Mouse (Mus musculus) heart, postnatal 25 days (tissue): ENCODE measurements around the gene Rgs16. TPM values are rescaled to one million over a fixed set of nuclear protein-coding genes. Genes with fewer than 3 reads are reported as not detected.
"Not testable (repeated sequence)": the region's sequence is repeated elsewhere in the genome, so short reads cannot be mapped to it uniquely, and the experiment has no call there.

Experiments
- DNase-seq: peaks from one replicate; pipeline ENCODE4 v3.0.0; 2022; ENCODE audit warnings: low spot score
- intact Hi-C: fragments of 180-260 bp; cut with DNase I; formaldehyde crosslinking; loops from one replicate; pipeline ENCODE4 v1.15.1; 2025
- total RNA-seq, 2 experiments: library from RNA; stranded (reverse); gene quantifications; 2 replicates each; pipeline ENCODE4 v1.2.3; 2021

The Rgs16 gene
- total RNA-seq, 2 experiments from 2014 or later, result 1.4 to 2.4 TPM

- DNase-seq, result no peak
- intact Hi-C loops, result loop anchor here (5.0 kb wide), 2 partner anchors 59 to 261 kb away; partner anchors contain the start of gene Dhx9
Observed at GRCm38 (mm10) chr1:153747861-153748530, 7.8 kb downstream of the Rgs16 start.

- intact Hi-C loops, result loop anchor here (5.0 kb wide), 2 partner anchors 59 to 261 kb away; partner anchors contain the start of gene Dhx9
- DNase-seq, result no peak
Observed at GRCm38 (mm10) chr1:153748549-153748948, 8.4 kb downstream of the Rgs16 start.

- intact Hi-C loops, result loop anchor here (5.0 kb wide), 2 partner anchors 58 to 262 kb away; partner anchors contain the start of gene Dhx9
- peak; percentile 32 for DNase-seq
Observed at GRCm38 (mm10) chr1:153749211-153749801, 9.2 kb downstream of the Rgs16 start, which contains the start of gene Rnasel. Gene Rnasel (plus strand): TSS chr1:153749426.

GRCm38 (mm10) chr1:153750054-153750453, 9.9 kb downstream of the Rgs16 start:
- DNase-seq, result no peak
- intact Hi-C loops, result no loop called here

- intact Hi-C loops, result no loop called here
- DNase-seq, result peak; percentile 18
Observed at GRCm38 (mm10) chr1:153751763-153752301, 11.7 kb downstream of the Rgs16 start.

- DNase-seq, result no peak
- intact Hi-C loops, result no loop called here
Observed at GRCm38 (mm10) chr1:153752521-153752920, 12.4 kb downstream of the Rgs16 start.

DNA sequence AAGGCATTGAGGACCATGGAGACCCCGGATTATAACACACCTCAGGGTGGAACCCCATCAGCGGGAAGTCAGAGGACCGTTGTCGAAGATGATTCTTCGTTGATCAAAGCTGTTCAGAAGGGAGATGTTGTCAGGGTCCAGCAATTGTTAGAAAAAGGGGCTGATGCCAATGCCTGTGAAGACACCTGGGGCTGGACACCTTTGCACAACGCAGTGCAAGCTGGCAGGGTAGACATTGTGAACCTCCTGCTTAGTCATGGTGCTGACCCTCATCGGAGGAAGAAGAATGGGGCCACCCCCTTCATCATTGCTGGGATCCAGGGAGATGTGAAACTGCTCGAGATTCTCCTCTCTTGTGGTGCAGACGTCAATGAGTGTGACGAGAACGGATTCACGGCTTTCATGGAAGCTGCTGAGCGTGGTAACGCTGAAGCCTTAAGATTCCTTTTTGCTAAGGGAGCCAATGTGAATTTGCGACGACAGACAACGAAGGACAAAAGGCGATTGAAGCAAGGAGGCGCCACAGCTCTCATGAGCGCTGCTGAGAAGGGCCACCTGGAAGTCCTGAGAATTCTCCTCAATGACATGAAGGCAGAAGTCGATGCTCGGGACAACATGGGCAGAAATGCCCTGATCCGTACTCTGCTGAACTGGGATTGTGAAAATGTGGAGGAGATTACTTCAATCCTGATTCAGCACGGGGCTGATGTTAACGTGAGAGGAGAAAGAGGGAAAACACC, 13.7 kb downstream of the Rgs16 start:
- intact Hi-C loops, result no loop called here
- DNase-seq, result no peak

DNA sequence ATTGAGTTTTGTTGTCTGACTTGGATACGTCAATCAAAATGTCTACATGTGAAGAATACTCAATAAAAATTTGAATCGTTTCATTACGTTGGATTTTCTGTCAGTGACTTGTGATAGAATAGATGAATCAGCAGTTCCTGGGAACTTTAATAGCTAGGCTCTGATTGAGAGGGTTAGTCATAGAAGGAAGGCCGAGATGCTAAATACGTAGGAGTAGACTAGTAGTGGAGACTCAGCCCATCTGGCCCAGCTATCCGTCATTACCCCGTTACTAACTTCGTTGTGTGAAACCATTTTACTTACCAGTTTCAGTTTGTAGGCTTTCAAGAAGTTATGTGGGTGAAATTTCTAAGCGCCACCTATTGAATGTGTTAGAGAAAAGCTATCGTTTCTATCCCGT, 24.0 kb downstream of the Rgs16 start:
- intact Hi-C loops, result no loop called here
- no peak for DNase-seq

DNA sequence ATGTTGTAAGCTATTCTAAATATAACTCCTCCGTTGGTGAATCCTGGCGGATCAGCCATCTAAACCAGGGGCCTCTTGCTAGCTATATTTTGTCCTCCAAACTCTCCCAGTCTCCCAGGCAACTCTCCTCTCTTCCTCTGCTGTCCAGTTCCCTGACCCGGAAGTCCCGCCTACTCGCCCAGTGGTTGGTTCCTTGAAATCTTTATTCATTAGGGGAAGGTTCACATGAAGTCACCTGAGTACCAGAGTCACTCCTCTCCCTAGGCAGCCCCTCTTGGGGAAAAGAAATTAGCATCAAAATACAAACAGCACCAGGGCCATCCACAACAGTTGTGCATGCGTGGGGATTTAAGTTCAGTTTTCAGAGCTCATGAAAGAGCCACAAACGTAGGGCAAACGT, 26.1 kb downstream of the Rgs16 start:
- intact Hi-C loops, result no loop called here
- no peak for DNase-seq

GRCm38 (mm10) chr1:153767281-153767680, 27.1 kb downstream of the Rgs16 start:
- DNase-seq, result no peak
- intact Hi-C loops, result no loop called here

GRCm38 (mm10) chr1:153768465-153768864, 28.3 kb downstream of the Rgs16 start:
- intact Hi-C loops, result no loop called here
- no peak for DNase-seq

GRCm38 (mm10) chr1:153769571-153769970, 29.4 kb downstream of the Rgs16 start:
- DNase-seq, intact Hi-C loops: not testable (repeated sequence)

GRCm38 (mm10) chr1:153769998-153770775, 30.0 kb downstream of the Rgs16 start:
- intact Hi-C loops, result no loop called here
- no peak for DNase-seq

DNA sequence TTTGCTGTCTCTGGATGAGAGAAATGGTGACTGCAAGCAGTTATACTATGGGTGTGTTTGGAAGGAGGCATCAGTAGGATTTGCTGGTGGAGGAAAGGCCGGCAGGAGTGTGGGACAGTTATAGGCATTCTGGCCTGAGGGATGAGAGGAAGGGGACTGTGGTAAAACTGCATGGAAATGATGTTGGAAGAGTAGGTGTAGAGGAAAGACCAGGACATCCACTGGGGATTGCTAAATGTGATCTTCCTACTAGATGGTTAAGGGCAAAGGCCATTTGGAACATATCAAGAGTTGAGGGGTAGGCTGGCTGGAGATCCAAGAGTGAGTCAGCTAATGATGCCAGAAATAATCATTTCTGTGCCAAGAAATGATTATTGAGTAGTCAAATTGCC, 30.6 kb downstream of the Rgs16 start:
- intact Hi-C loops, result no loop called here

GRCm38 (mm10) chr1:153775174-153775573, 35.0 kb downstream of the Rgs16 start:
- no peak for DNase-seq
- intact Hi-C loops, result no loop called here

More for the DNA sequence above, 30.6 kb downstream of the Rgs16 start:
- DNase-seq, result no peak

GRCm38 (mm10) chr1:153776257-153776656, 36.1 kb downstream of the Rgs16 start:
- intact Hi-C loops, result no loop called here
- DNase-seq, result no peak

DNA sequence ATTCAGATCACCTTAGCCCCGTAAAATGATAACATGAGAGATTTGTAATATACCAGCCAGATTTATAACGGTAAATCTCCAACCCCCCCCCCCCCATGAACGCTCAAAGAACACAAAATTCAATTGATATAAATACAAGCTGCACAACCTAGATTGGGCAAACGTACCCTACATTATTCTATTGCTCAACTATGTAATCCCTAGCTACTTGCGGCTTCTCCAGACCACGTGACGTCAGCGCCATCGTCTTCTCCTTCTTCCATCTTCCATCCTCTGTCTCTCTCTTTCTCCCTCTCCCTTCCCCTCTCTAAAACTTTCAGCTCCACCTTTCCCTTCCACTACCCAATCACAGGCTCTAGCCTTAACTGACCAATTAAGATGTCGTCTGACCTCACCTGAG, 38.1 kb downstream of the Rgs16 start:
- intact Hi-C loops, result no loop called here
- DNase-seq, result no peak

DNA sequence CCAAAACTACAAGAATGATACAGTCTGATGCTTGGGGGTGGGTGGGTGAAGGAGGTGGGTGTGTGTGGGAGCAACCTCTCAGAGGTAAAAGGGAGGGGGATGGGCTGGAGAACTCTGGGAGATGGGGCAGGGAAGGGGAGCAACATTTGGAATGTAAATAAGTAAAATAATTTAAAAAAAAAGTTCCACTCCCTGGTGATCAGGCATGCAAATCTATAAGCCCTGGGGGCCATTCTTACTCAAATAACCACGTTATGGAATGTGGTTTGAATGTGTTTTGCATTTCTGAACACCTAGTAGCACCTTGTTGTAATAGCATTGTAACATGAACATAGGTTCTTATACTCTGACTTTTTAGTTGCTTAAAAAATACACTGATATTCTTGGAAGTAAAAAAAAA, 43.2 kb downstream of the Rgs16 start:
- DNase-seq, result no peak

GRCm38 (mm10) chr1:153785608-153786007, 45.5 kb downstream of the Rgs16 start:
- DNase-seq, result no peak
- intact Hi-C loops, result no loop called here

More for the DNA sequence above, 43.2 kb downstream of the Rgs16 start:
- intact Hi-C loops, result no loop called here

DNA sequence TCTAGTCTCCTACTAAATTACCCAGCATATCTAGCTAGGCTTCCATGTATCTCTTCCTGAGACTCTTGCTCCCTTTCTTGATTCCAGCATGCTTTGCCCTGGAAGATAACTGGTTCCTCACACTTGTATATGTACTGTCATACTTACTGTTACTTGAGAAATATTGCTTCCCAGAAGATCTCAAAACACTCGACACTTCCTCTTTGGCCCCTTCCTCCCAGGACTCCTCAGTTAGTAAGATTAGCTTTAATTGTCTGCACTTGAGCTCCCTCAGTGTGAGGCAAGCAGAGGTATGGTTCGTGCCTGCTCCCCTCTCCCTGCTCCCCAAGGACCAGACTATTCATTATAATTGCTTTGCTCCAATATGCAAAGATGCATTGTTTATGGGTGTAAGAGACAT, 50.6 kb downstream of the Rgs16 start:
- intact Hi-C loops, result no loop called here
- DNase-seq, result no peak
